Mouse (Mus musculus) megakaryocyte-erythroid progenitor cell, adult 5-6 weeks (primary cell): ENCODE measurements around the gene Nap1l5. TPM values are rescaled to one million over a fixed set of nuclear protein-coding genes. Genes with fewer than 3 reads are reported as not detected.

Experiments
- ATAC-seq: replicated peaks from 2 replicates; pipeline ENCODE4 v1.8.0; 2016; ENCODE audit warnings: mild to moderate bottlenecking, inconsistent platforms; ENCODE audit not compliant: severe bottlenecking, poor library complexity, low FRiP score, low TSS enrichment
- total RNA-seq, 2 experiments: library from RNA; stranded (forward) in 1 of 2; stranded (reverse) in 1 of 2; fragments of 200-1000, 215-1000 nt in 1 of 2; fragments of >200 nt in 1 of 2; fragmentation: Nextera tagmentation in 1 of 2; gene quantifications; 2 replicates each; pipeline ENCODE4 v1.2.3; 2014 to 2017

The Nap1l5 gene
- total RNA-seq (2014; fragmentation: Nextera tagmentation) (not detected in 2 replicates), total RNA-seq (2017) (not detected in 2 replicates)

- ATAC-seq, result peak; percentile 41; the same call in 1 of the 2 replicates
Measured at GRCm38 (mm10) chr6:58906852-58907261, at the start of gene Nap1l5. Gene Nap1l5, minus strand, starts transcription at chr6:58907076.

- no peak for ATAC-seq
Measured at GRCm38 (mm10) chr6:58951128-58951992, 44.5 kb upstream of the Nap1l5 start.

- ATAC-seq, result no peak
Measured at GRCm38 (mm10) chr6:58950410-58950809, 43.5 kb upstream of the Nap1l5 start.

- no peak for ATAC-seq
Measured at GRCm38 (mm10) chr6:58946840-58947239, 40.0 kb upstream of the Nap1l5 start.

- ATAC-seq, result no peak
Measured at GRCm38 (mm10) chr6:58946246-58946645, 39.4 kb upstream of the Nap1l5 start.

GRCm38 (mm10) chr6:58943958-58944357, 37.1 kb upstream of the Nap1l5 start:
- no peak for ATAC-seq

- ATAC-seq, result no peak
Measured at GRCm38 (mm10) chr6:58942276-58942675, 35.4 kb upstream of the Nap1l5 start.

- ATAC-seq, result no peak
Measured at GRCm38 (mm10) chr6:58937726-58938125, 30.9 kb upstream of the Nap1l5 start.

- no peak for ATAC-seq
Measured at GRCm38 (mm10) chr6:58934144-58934543, 27.3 kb upstream of the Nap1l5 start.

- ATAC-seq, result no peak
Measured at GRCm38 (mm10) chr6:58933189-58933913, 26.5 kb upstream of the Nap1l5 start.

GRCm38 (mm10) chr6:58932515-58933188, 25.8 kb upstream of the Nap1l5 start:
- ATAC-seq, result no peak

- no peak for ATAC-seq
Measured at GRCm38 (mm10) chr6:58931149-58931548, 24.3 kb upstream of the Nap1l5 start.

GRCm38 (mm10) chr6:58929911-58930431, 23.1 kb upstream of the Nap1l5 start:
- ATAC-seq, result no peak

- no peak for ATAC-seq
Measured at GRCm38 (mm10) chr6:58927881-58928280, 21.0 kb upstream of the Nap1l5 start.

GRCm38 (mm10) chr6:58922511-58922910, 15.6 kb upstream of the Nap1l5 start:
- no peak for ATAC-seq

GRCm38 (mm10) chr6:58921623-58922022, 14.7 kb upstream of the Nap1l5 start:
- ATAC-seq, result no peak

- ATAC-seq, result no peak
Measured at GRCm38 (mm10) chr6:58920735-58921134, 13.9 kb upstream of the Nap1l5 start.

- ATAC-seq, result 0 out of 2 replicates have a peak, but pooled peaks have one; percentile 47
Measured at GRCm38 (mm10) chr6:58916498-58916897, 9.6 kb upstream of the Nap1l5 start.

GRCm38 (mm10) chr6:58913971-58914370, 7.1 kb upstream of the Nap1l5 start:
- no peak for ATAC-seq

GRCm38 (mm10) chr6:58913551-58913950, 6.7 kb upstream of the Nap1l5 start:
- no peak for ATAC-seq
